Mouse (Mus musculus) CH12F3 (cell line): ENCODE measurements around the gene Pld1.

Experiments
- in situ Hi-C: fragments of 300-500 bp; cut with MboI; formaldehyde crosslinking; loops from 2 replicates; pipeline ENCODE4 v1.14.3; 2020; ENCODE audit warnings: low sequenced_read_pairs

Gene Pld1

GRCm38 (mm10) chr3:28039760-28040159, 101.3 kb downstream of the Pld1 start:
- in situ Hi-C loops = no loop called here

- in situ Hi-C loops = no loop called here
Observed at GRCm38 (mm10) chr3:28041236-28041635, 102.7 kb downstream of the Pld1 start.

- in situ Hi-C loops = no loop called here
Observed at GRCm38 (mm10) chr3:28042366-28042765, 103.9 kb downstream of the Pld1 start.

- in situ Hi-C loops = no loop called here
Observed at GRCm38 (mm10) chr3:28047599-28047998, 109.1 kb downstream of the Pld1 start.

GRCm38 (mm10) chr3:28049526-28049925, 111.0 kb downstream of the Pld1 start:
- in situ Hi-C loops = no loop called here

GRCm38 (mm10) chr3:28053076-28053475, 114.6 kb downstream of the Pld1 start:
- in situ Hi-C loops = no loop called here

GRCm38 (mm10) chr3:28060713-28061112, 122.2 kb downstream of the Pld1 start:
- in situ Hi-C loops = no loop called here

GRCm38 (mm10) chr3:28061155-28061554, 122.7 kb downstream of the Pld1 start:
- in situ Hi-C loops = no loop called here

- in situ Hi-C loops = no loop called here
Observed at GRCm38 (mm10) chr3:28079211-28079610, 140.7 kb downstream of the Pld1 start.

GRCm38 (mm10) chr3:28080116-28080515, 141.6 kb downstream of the Pld1 start:
- in situ Hi-C loops = no loop called here

- in situ Hi-C loops = no loop called here
Observed at GRCm38 (mm10) chr3:28081012-28081411, 142.5 kb downstream of the Pld1 start.

GRCm38 (mm10) chr3:28083218-28083617, 144.7 kb downstream of the Pld1 start:
- in situ Hi-C loops = no loop called here

GRCm38 (mm10) chr3:28084281-28084680, 145.8 kb downstream of the Pld1 start:
- in situ Hi-C loops = no loop called here

- in situ Hi-C loops = no loop called here
Observed at GRCm38 (mm10) chr3:28091296-28091695, 152.8 kb downstream of the Pld1 start.

- in situ Hi-C loops = no loop called here
Observed at GRCm38 (mm10) chr3:28091741-28092140, 153.2 kb downstream of the Pld1 start.

GRCm38 (mm10) chr3:28093684-28094302, 155.3 kb downstream of the Pld1 start:
- in situ Hi-C loops = no loop called here

GRCm38 (mm10) chr3:28095451-28095850, 157.0 kb downstream of the Pld1 start:
- in situ Hi-C loops = no loop called here

- in situ Hi-C loops = no loop called here
Observed at GRCm38 (mm10) chr3:28099175-28099574, 160.7 kb downstream of the Pld1 start.

- in situ Hi-C loops = no loop called here
Observed at GRCm38 (mm10) chr3:28104992-28105391, 166.5 kb downstream of the Pld1 start.

- in situ Hi-C loops = no loop called here
Observed at GRCm38 (mm10) chr3:28107446-28108004, 169.0 kb downstream of the Pld1 start.

GRCm38 (mm10) chr3:28111516-28111915, 173.0 kb downstream of the Pld1 start:
- in situ Hi-C loops = no loop called here

GRCm38 (mm10) chr3:28113881-28114280, 175.4 kb downstream of the Pld1 start:
- in situ Hi-C loops = no loop called here

GRCm38 (mm10) chr3:28141716-28142115, 203.2 kb downstream of the Pld1 start:
- in situ Hi-C loops = no loop called here
